Mouse (Mus musculus) bone marrow, adult 2 months (tissue): ENCODE data around the gene Lmna.

Experiments
- CTCF ChIP-seq: fragments of 200-500 bp; IDR thresholded peaks from 2 replicates; pipeline ENCODE4 v1.5.1; 2011; ENCODE audit warnings: low read length, control low read depth; ENCODE audit not compliant: control insufficient read depth, insufficient read depth
- POLR2A ChIP-seq: fragments of 200-500 bp; IDR thresholded peaks from 2 replicates; pipeline ENCODE4 v1.6.1; 2011; ENCODE audit warnings: low read depth, mild to moderate bottlenecking, control low read depth, low read length, borderline replicate concordance; ENCODE audit not compliant: control insufficient read depth

DNA sequence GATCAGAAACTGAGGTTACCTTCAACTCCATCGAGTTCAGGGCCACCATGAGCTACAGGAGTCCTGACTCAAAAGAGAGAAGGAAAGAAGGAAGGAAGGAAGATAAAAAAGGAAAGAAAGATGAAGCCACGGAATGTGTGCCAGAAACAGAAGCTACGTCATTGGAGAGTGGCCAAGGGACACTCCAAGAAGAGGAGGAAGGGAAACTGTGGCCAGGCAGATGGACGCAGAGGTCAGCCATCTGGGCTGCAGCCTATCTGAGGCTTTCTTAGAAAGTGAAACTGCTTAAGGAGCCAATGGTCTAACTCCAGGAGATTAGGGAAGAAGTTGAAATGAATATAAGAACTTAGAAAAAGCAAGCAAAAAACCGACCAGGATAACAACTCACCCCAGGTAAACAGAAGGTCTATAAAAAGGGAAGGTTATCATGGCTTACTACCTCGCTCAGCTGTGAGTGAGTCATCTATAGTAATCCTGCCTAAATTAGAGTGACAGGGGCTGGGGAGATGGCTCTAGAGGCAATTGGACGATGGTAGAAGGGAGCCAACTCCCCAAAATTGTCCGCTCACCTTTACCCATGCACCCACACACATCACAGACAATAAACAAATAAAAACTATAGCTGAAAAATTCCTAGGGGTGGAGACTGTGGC lies 63.2 kb downstream of the Lmna start:
- no peak for TF ChIP-seq CTCF
- TF ChIP-seq POLR2A: no peak
